ENCODE assay signal across 24 mouse cellular contexts in genomic region chr10:87985375-87985774, GRCm38 (mm10).
A peak's percentile ranks its signal among the peaks of the same experiment; 100 is the strongest.
DNase-seq lines count a peak whose midpoint lies in the region; ATAC-seq lines count a peak whose summit lies in the region.
"Had no signal": no experiment of that assay in that cellular context is flagged by ENCODE, and none has a peak within 500 bp of the region (broad histone marks: within the 10 kb centered on the region; RNA-seq: fewer than 3 reads in every experiment).

No protein-coding gene starts in this region.

- no peak overlapping the region for H3K9ac ChIP-seq in forebrain, embryonic 13.5 days
- H3K9ac ChIP-seq in forebrain, embryonic 11.5 days (ENCODE audit: low read length): no peak overlapping the region
- no peak overlapping the region for H3K9ac ChIP-seq in forebrain, embryonic 15.5 days (replicated peaks)
- no peak overlapping the region for H3K9ac ChIP-seq in forebrain, embryonic 12.5 days
- H3K9ac ChIP-seq: embryonic facial prominence, embryonic 13.5 days; embryonic facial prominence, embryonic 15.5 days had no signal

- no peaks in the 10 kb centered on the region for H3K36me3 ChIP-seq in forebrain, embryonic 13.5 days (ENCODE audit: poor library complexity, severe bottlenecking)
- H3K36me3 ChIP-seq in forebrain, embryonic 11.5 days (ENCODE audit: control insufficient read depth, insufficient read depth, low read length): no peaks in the 10 kb centered on the region
- no peaks in the 10 kb centered on the region for H3K36me3 ChIP-seq in forebrain, embryonic 15.5 days
- H3K36me3 ChIP-seq in forebrain, embryonic 12.5 days (replicated peaks): no peaks in the 10 kb centered on the region
- H3K36me3 ChIP-seq: embryonic facial prominence, embryonic 13.5 days; embryonic facial prominence, embryonic 15.5 days; G1E had no signal

- peaks cover 11% of the 10 kb centered on the region; the same call in 1 of the 2 replicates for H3K4me1 ChIP-seq in forebrain, embryonic 13.5 days
- no peaks in the 10 kb centered on the region; the same call in 1 of the 2 replicates for H3K4me1 ChIP-seq in forebrain, embryonic 11.5 days (replicated peaks; ENCODE audit: control insufficient read depth, insufficient read depth, low read length)
- peaks cover 13% of the 10 kb centered on the region; the same call in 1 of the 2 replicates for H3K4me1 ChIP-seq in forebrain, embryonic 15.5 days
- H3K4me1 ChIP-seq in forebrain, embryonic 12.5 days: peaks cover 4% of the 10 kb centered on the region; the same call in 1 of the 2 replicates
- H3K4me1 ChIP-seq: embryonic facial prominence, embryonic 13.5 days; embryonic facial prominence, embryonic 15.5 days had no signal

- intact Hi-C loops in heart, postnatal 25 days (cut with DNase I): no loop called here

- no peak overlapping the region for H3K4me3 ChIP-seq in forebrain, embryonic 13.5 days
- no peak overlapping the region for H3K4me3 ChIP-seq in forebrain, embryonic 11.5 days (ENCODE audit: low read depth, low read length)
- no peak overlapping the region for H3K4me3 ChIP-seq in forebrain, embryonic 15.5 days
- H3K4me3 ChIP-seq in forebrain, embryonic 12.5 days (replicated peaks): no peak overlapping the region
- H3K4me3 ChIP-seq: embryonic facial prominence, embryonic 13.5 days; embryonic facial prominence, embryonic 15.5 days; erythroblast, embryonic 14.5 days had no signal

- WGBS in forebrain, embryonic 13.5 days: 19% methylated on average over 5 of the region's 5 CpGs
- WGBS in forebrain, embryonic 11.5 days: 52% methylated on average over 5 of the region's 5 CpGs
- 14% methylated on average over 5 of the region's 5 CpGs for WGBS in forebrain, embryonic 15.5 days
- 34% methylated on average over 5 of the region's 5 CpGs for WGBS in forebrain, embryonic 12.5 days

- no peak for DNase-seq in forebrain, embryonic 11.5 days (ENCODE audit: low spot score)
- DNase-seq in heart, adult 11 months: peak; percentile 21
- DNase-seq in heart, postnatal 25 days (ENCODE audit: low spot score): no peak
- DNase-seq in adrenal gland, adult 2 months: no peak
- DNase-seq: adrenal gland, adult 8-10 months; adrenal gland, postnatal 14 days; adrenal gland, postnatal 36 days; B cell, adult 2 months; cerebellum, adult 11 months; cerebellum, adult 18-20 months; cerebellum, adult 8-10 months; cerebellum, adult 9-11 months; cerebellum, postnatal 14 days; cerebellum, postnatal 36 days; embryo, embryonic 11 days had no signal

- 0 out of 2 replicates have a peak, but pooled peaks have one; percentile 62 for ATAC-seq in forebrain, embryonic 13.5 days
- ATAC-seq in forebrain, embryonic 11.5 days (replicated peaks; ENCODE audit: low FRiP score): no peak
- ATAC-seq in forebrain, embryonic 15.5 days (replicated peaks): peak; percentile 79; the same call in 1 of the 2 replicates
- no peak for ATAC-seq in forebrain, embryonic 12.5 days (ENCODE audit: low FRiP score)
- ATAC-seq: CD4-positive, CD25-positive, alpha-beta regulatory T cell, adult 4 months had no signal

- no peaks in the 10 kb centered on the region for H3K9me3 ChIP-seq in forebrain, embryonic 13.5 days (replicated peaks)
- no peaks in the 10 kb centered on the region for H3K9me3 ChIP-seq in forebrain, embryonic 11.5 days (ENCODE audit: control insufficient read depth, low read length)
- no peaks in the 10 kb centered on the region for H3K9me3 ChIP-seq in forebrain, embryonic 15.5 days
- no peaks in the 10 kb centered on the region for H3K9me3 ChIP-seq in forebrain, embryonic 12.5 days
- H3K9me3 ChIP-seq: embryonic facial prominence, embryonic 13.5 days; embryonic facial prominence, embryonic 15.5 days; G1E had no signal

- H3K27me3 ChIP-seq in forebrain, embryonic 13.5 days: no peaks in the 10 kb centered on the region
- no peaks in the 10 kb centered on the region for H3K27me3 ChIP-seq in forebrain, embryonic 11.5 days (ENCODE audit: control insufficient read depth, insufficient read depth, low read length)
- no peaks in the 10 kb centered on the region for H3K27me3 ChIP-seq in forebrain, embryonic 15.5 days
- no peaks in the 10 kb centered on the region for H3K27me3 ChIP-seq in forebrain, embryonic 12.5 days
- H3K27me3 ChIP-seq: CH12.LX; embryonic facial prominence, embryonic 13.5 days; embryonic facial prominence, embryonic 15.5 days had no signal

- H3K4me2 ChIP-seq in forebrain, embryonic 13.5 days: no peak overlapping the region
- H3K4me2 ChIP-seq in forebrain, embryonic 11.5 days (ENCODE audit: low read depth, low read length, severe bottlenecking): no peak overlapping the region
- no peak overlapping the region for H3K4me2 ChIP-seq in forebrain, embryonic 15.5 days (replicated peaks)
- H3K4me2 ChIP-seq in forebrain, embryonic 12.5 days: no peak overlapping the region
- H3K4me2 ChIP-seq: embryonic facial prominence, embryonic 13.5 days; embryonic facial prominence, embryonic 15.5 days had no signal

- no peak overlapping the region for H3K27ac ChIP-seq in forebrain, embryonic 13.5 days
- no peak overlapping the region for H3K27ac ChIP-seq in forebrain, embryonic 11.5 days (ENCODE audit: low read depth, low read length)
- no peak overlapping the region for H3K27ac ChIP-seq in forebrain, embryonic 15.5 days (replicated peaks)
- no peak overlapping the region for H3K27ac ChIP-seq in forebrain, embryonic 12.5 days
- H3K27ac ChIP-seq: embryonic facial prominence, embryonic 13.5 days; embryonic facial prominence, embryonic 15.5 days had no signal

Comparison
In these comparisons a context has a peak if more than half of its experiments do, and no peak if none do; other contexts are left out.
1. ATAC-seq: peak in forebrain, embryonic 13.5 days (single experiment) and forebrain, embryonic 15.5 days (single experiment); none in forebrain, embryonic 11.5 days (single experiment) and forebrain, embryonic 12.5 days (single experiment).